Comparison of ENCODE assay signal across 16 mouse cellular contexts in genomic region chr12:30922401-30922800, GRCm38 (mm10). TPM values are rescaled to one million over a fixed set of nuclear protein-coding genes. Genes with fewer than 3 reads are reported as not detected.
A peak's percentile ranks its signal among the peaks of the same experiment; 100 is the strongest.
DNase-seq lines count a peak whose midpoint lies in the region; ATAC-seq and TF ChIP-seq lines count a peak whose summit lies in the region.
"Had no signal": no experiment of that assay in that cellular context is flagged by ENCODE, and none has a peak within 500 bp of the region (broad histone marks: within the 10 kb centered on the region; RNA-seq: fewer than 3 reads in every experiment).

No protein-coding gene starts in this region.

- TF ChIP-seq POLR2A in liver, adult 2 months (IDR thresholded peaks at IDR 0.05; ENCODE audit: extremely low read depth, insufficient read depth, low read length): no peak

- no peak overlapping the region for H3K9ac ChIP-seq in liver, adult 2 months (ENCODE audit: low read depth, low read length)
- no peak overlapping the region for H3K9ac ChIP-seq in midbrain, embryonic 15.5 days
- H3K9ac ChIP-seq: forebrain, embryonic 12.5 days; lung, embryonic 15.5 days; midbrain, embryonic 12.5 days; neural tube, embryonic 12.5 days had no signal

- H3K9me3 ChIP-seq in midbrain, embryonic 15.5 days: no peaks in the 10 kb centered on the region
- H3K9me3 ChIP-seq: embryonic facial prominence, embryonic 10.5 days; forebrain, embryonic 12.5 days; lung, embryonic 15.5 days; midbrain, embryonic 12.5 days; neural tube, embryonic 12.5 days had no signal

- 88% methylated on average over 3 of the region's 3 CpGs for WGBS in liver, adult 2 months
- 78% methylated on average over 3 of the region's 3 CpGs for WGBS in midbrain, embryonic 15.5 days

- ATAC-seq in midbrain, embryonic 15.5 days (replicated peaks): no peak
- ATAC-seq: hindbrain, postnatal 0 days; Patski had no signal

- no peak for TF ChIP-seq CTCF in liver, adult 2 months (IDR thresholded peaks at IDR 0.05; ENCODE audit: low read depth, low read length)

- H3K4me3 ChIP-seq in liver, adult 2 months (ENCODE audit: insufficient read depth, low read depth, low read length): no peak overlapping the region
- no peak overlapping the region for H3K4me3 ChIP-seq in midbrain, embryonic 15.5 days
- H3K4me3 ChIP-seq: embryonic facial prominence, embryonic 10.5 days; forebrain, embryonic 12.5 days; lung, embryonic 15.5 days; midbrain, embryonic 12.5 days; neural tube, embryonic 12.5 days had no signal

- H3K79me2 ChIP-seq in liver, adult 2 months (ENCODE audit: control insufficient read depth, insufficient read depth, low read length): no peaks in the 10 kb centered on the region

- H3K4me1 ChIP-seq in liver, adult 2 months (ENCODE audit: control insufficient read depth, insufficient read depth, low read length): no peaks in the 10 kb centered on the region
- H3K4me1 ChIP-seq in midbrain, embryonic 15.5 days: no peaks in the 10 kb centered on the region
- H3K4me1 ChIP-seq: embryonic facial prominence, embryonic 10.5 days; forebrain, embryonic 12.5 days; lung, embryonic 15.5 days; midbrain, embryonic 12.5 days; neural tube, embryonic 12.5 days had no signal

- no peak overlapping the region for H3K27ac ChIP-seq in liver, adult 2 months (replicated peaks; ENCODE audit: insufficient read depth, low read depth, low read length)
- no peak overlapping the region for H3K27ac ChIP-seq in midbrain, embryonic 15.5 days
- H3K27ac ChIP-seq: embryonic facial prominence, embryonic 10.5 days; forebrain, embryonic 12.5 days; hindbrain, postnatal 0 days; lung, embryonic 15.5 days; midbrain, embryonic 12.5 days; neural tube, embryonic 12.5 days had no signal

- H3K36me3 ChIP-seq in liver, adult 2 months (ENCODE audit: control insufficient read depth, insufficient read depth, low read length): no peaks in the 10 kb centered on the region; the same call in 1 of the 2 replicates
- no peaks in the 10 kb centered on the region for H3K36me3 ChIP-seq in splenic B cell, adult 2 months (ENCODE audit: control insufficient read depth, insufficient read depth, low read length, poor library complexity, severe bottlenecking)
- H3K36me3 ChIP-seq in midbrain, embryonic 15.5 days (replicated peaks): peaks cover 10% of the 10 kb centered on the region; the same call in 1 of the 2 replicates
- H3K36me3 ChIP-seq: forebrain, embryonic 12.5 days; lung, embryonic 15.5 days; midbrain, embryonic 12.5 days; neural tube, embryonic 12.5 days had no signal

- no peaks in the 10 kb centered on the region for H3K27me3 ChIP-seq in liver, adult 2 months (ENCODE audit: control insufficient read depth, insufficient read depth, low read length)
- no peaks in the 10 kb centered on the region for H3K27me3 ChIP-seq in splenic B cell, adult 2 months (ENCODE audit: control insufficient read depth, insufficient read depth, low read length, poor library complexity, severe bottlenecking)
- H3K27me3 ChIP-seq in midbrain, embryonic 15.5 days (replicated peaks): no peaks in the 10 kb centered on the region
- H3K27me3 ChIP-seq: forebrain, embryonic 12.5 days; lung, embryonic 15.5 days; midbrain, embryonic 12.5 days; neural tube, embryonic 12.5 days; Patski had no signal

- peak; percentile 23 for DNase-seq in retina, postnatal 1 day
- no peak for DNase-seq in retina, embryonic 14.5 days (ENCODE audit: low spot score)
- DNase-seq in NIH3T3 (ENCODE audit: low read depth): peak; percentile 30
- peak; percentile 54 for DNase-seq in liver, adult 2 months (ENCODE audit: extremely low read depth, low read depth, low spot score)
- peak; percentile 5 for DNase-seq in splenic B cell, adult 2 months (ENCODE audit: low read depth, low spot score)
- DNase-seq in ovary, postnatal 36 days (ENCODE audit: low spot score): no peak
- DNase-seq: cerebellum, adult 8-10 months; gastrocnemius, postnatal 14 days had no signal

- no peak overlapping the region for H3K4me2 ChIP-seq in midbrain, embryonic 15.5 days
- H3K4me2 ChIP-seq: forebrain, embryonic 12.5 days; lung, embryonic 15.5 days; midbrain, embryonic 12.5 days; neural tube, embryonic 12.5 days had no signal

RNA-seq across cellular contexts. Expression of gene Sh3yl1, which starts 10.9 kb away (rescaled TPM):
- 4.2 TPM in 2 replicates for total RNA-seq in liver, adult 2 months (2014; rRNA removed)
- polyA plus RNA-seq in liver, adult 2 months (2012; rRNA removed): 4.1 and 5.2 TPM in 2 replicates
- polyA plus RNA-seq in midbrain, embryonic 15.5 days (2015; fragmentation: Nextera tagmentation; extraction: Ambion mirVana): 51.0 and 55.8 TPM in 2 replicates

RNA-seq across cellular contexts. Expression of gene Acp1, which starts 11.0 kb away (rescaled TPM):
- 64.8 and 75.0 TPM in 2 replicates for total RNA-seq in liver, adult 2 months (2014; rRNA removed)
- polyA plus RNA-seq in liver, adult 2 months (2012; rRNA removed): 8.2 and 9.3 TPM in 2 replicates
- 102 and 105 TPM in 2 replicates for polyA plus RNA-seq in midbrain, embryonic 15.5 days (2015; fragmentation: Nextera tagmentation; extraction: Ambion mirVana)

RNA-seq across cellular contexts. Expression of gene Alkal2, which starts 38.3 kb away (rescaled TPM):
- total RNA-seq in liver, adult 2 months (2014; rRNA removed): not detected in 2 replicates
- polyA plus RNA-seq in liver, adult 2 months (2012; rRNA removed): not detected in 2 replicates
- 0.23 and 0.28 TPM in 2 replicates for polyA plus RNA-seq in midbrain, embryonic 15.5 days (2015; fragmentation: Nextera tagmentation; extraction: Ambion mirVana)
- polyA plus RNA-seq: Patski had no signal

Comparison
In these comparisons a context has a peak if more than half of its experiments do, and no peak if none do; other contexts are left out.
1. DNase-seq: peak in retina, postnatal 1 day (single experiment), NIH3T3 (single experiment), liver, adult 2 months (single experiment) and splenic B cell, adult 2 months (single experiment); none in retina, embryonic 14.5 days (single experiment) and ovary, postnatal 36 days (single experiment).